Comparison of ENCODE assay signal across 8 mouse cellular contexts in genomic region chr12:64968067-64968466, GRCm38 (mm10). TPM values are rescaled to one million over a fixed set of nuclear protein-coding genes. Genes with fewer than 3 reads are reported as not detected.
DNase-seq lines count a peak whose midpoint lies in the region; ATAC-seq lines count a peak whose summit lies in the region.

No protein-coding gene starts in this region.

- peaks cover 24% of the 10 kb centered on the region for H3K4me1 ChIP-seq in kidney, embryonic 14.5 days (ENCODE audit: control insufficient read depth, insufficient read depth, low read length)
- peaks cover 58% of the 10 kb centered on the region for H3K4me1 ChIP-seq in hindbrain, embryonic 14.5 days (replicated peaks; ENCODE audit: control insufficient read depth, insufficient read depth, low read length)
- H3K4me1 ChIP-seq in midbrain, embryonic 12.5 days: peaks cover 48% of the 10 kb centered on the region

- peaks cover 5% of the 10 kb centered on the region; the same call in 1 of the 2 replicates for H3K36me3 ChIP-seq in kidney, embryonic 14.5 days (ENCODE audit: control insufficient read depth, insufficient read depth, low read length)
- H3K36me3 ChIP-seq in hindbrain, embryonic 14.5 days (replicated peaks; ENCODE audit: control insufficient read depth, insufficient read depth): peaks cover 5% of the 10 kb centered on the region; the same call in 1 of the 2 replicates
- no peaks in the 10 kb centered on the region for H3K36me3 ChIP-seq in midbrain, embryonic 12.5 days

- no peak overlapping the region for H3K27ac ChIP-seq in kidney, embryonic 14.5 days (ENCODE audit: low read depth, low read length)
- no peak overlapping the region for H3K27ac ChIP-seq in hindbrain, embryonic 14.5 days
- H3K27ac ChIP-seq in midbrain, embryonic 12.5 days (replicated peaks): no peak overlapping the region

- H3K4me3 ChIP-seq in kidney, embryonic 14.5 days (ENCODE audit: low read length): peak overlapping the region; percentile 73
- H3K4me3 ChIP-seq in hindbrain, embryonic 14.5 days (replicated peaks; ENCODE audit: low read length): peak overlapping the region; percentile 88
- H3K4me3 ChIP-seq in midbrain, embryonic 12.5 days: peak overlapping the region; percentile 67

- H3K9ac ChIP-seq in kidney, embryonic 14.5 days (ENCODE audit: low read depth, low read length): peak overlapping the region; percentile 90
- H3K9ac ChIP-seq in hindbrain, embryonic 14.5 days: peak overlapping the region; percentile 86
- peak overlapping the region; percentile 92 for H3K9ac ChIP-seq in midbrain, embryonic 12.5 days (replicated peaks)

- no peak for DNase-seq in kidney, adult 8-10 months
- DNase-seq in c-Kit-positive CD71-positive TER-119-negative erythroid progenitor cells, embryonic 14.5 days (ENCODE audit: low read depth): peak; percentile 52
- no peak for DNase-seq in hindbrain, embryonic 14.5 days (ENCODE audit: low spot score)
- no peak for DNase-seq in left cerebral cortex, postnatal 4 days
- no peak for DNase-seq in left cerebral cortex, postnatal 14 days (ENCODE audit: low spot score in 2 of 2)
- DNase-seq in thymus, postnatal 4 days: no peak

- H3K9me3 ChIP-seq in kidney, embryonic 14.5 days (ENCODE audit: control insufficient read depth, low read length): no peaks in the 10 kb centered on the region
- H3K9me3 ChIP-seq in hindbrain, embryonic 14.5 days (ENCODE audit: control insufficient read depth, low read length): no peaks in the 10 kb centered on the region
- H3K9me3 ChIP-seq in midbrain, embryonic 12.5 days: no peaks in the 10 kb centered on the region

- 3% methylated on average over 2 of the region's 2 CpGs for WGBS in kidney, embryonic 14.5 days
- 11% methylated on average over 2 of the region's 2 CpGs for WGBS in hindbrain, embryonic 14.5 days
- 5% methylated on average over 2 of the region's 2 CpGs for WGBS in midbrain, embryonic 12.5 days

- ATAC-seq in kidney, embryonic 14.5 days (ENCODE audit: low FRiP score, low TSS enrichment): no peak
- no peak for ATAC-seq in hindbrain, embryonic 14.5 days (ENCODE audit: low FRiP score)
- ATAC-seq in midbrain, embryonic 12.5 days (ENCODE audit: low FRiP score, low read depth): no peak

- intact Hi-C loops in left cerebral cortex, postnatal 4 days (cut with DNase I): no loop called here
- intact Hi-C loops in left cerebral cortex, postnatal 14 days (cut with DNase I): no loop called here

- peak overlapping the region; percentile 72 for H3K4me2 ChIP-seq in kidney, embryonic 14.5 days (replicated peaks; ENCODE audit: low read depth, low read length)
- peak overlapping the region; percentile 98 for H3K4me2 ChIP-seq in hindbrain, embryonic 14.5 days (replicated peaks)
- peak overlapping the region; percentile 98 for H3K4me2 ChIP-seq in midbrain, embryonic 12.5 days (replicated peaks)

- no peaks in the 10 kb centered on the region for H3K27me3 ChIP-seq in kidney, embryonic 14.5 days (ENCODE audit: control insufficient read depth, insufficient read depth, low read length)
- H3K27me3 ChIP-seq in hindbrain, embryonic 14.5 days (ENCODE audit: control insufficient read depth, insufficient read depth, low read length): no peaks in the 10 kb centered on the region
- no peaks in the 10 kb centered on the region for H3K27me3 ChIP-seq in midbrain, embryonic 12.5 days

RNA-seq across cellular contexts. Expression of gene Togaram1, which starts 2.5 kb away (rescaled TPM):
- polyA plus RNA-seq in kidney, embryonic 14.5 days (2014; fragmentation: Nextera tagmentation; extraction: Ambion mirVana): 27.5 and 42.5 TPM in 2 replicates
- 25.1 and 26.4 TPM in 2 replicates for polyA plus RNA-seq in hindbrain, embryonic 14.5 days (2014; fragmentation: Nextera tagmentation; extraction: Ambion mirVana)
- 27.5 and 33.4 TPM in 2 replicates for polyA plus RNA-seq in midbrain, embryonic 12.5 days (2016; fragmentation: Nextera tagmentation; extraction: Ambion mirVana)
- total RNA-seq in left cerebral cortex, postnatal 4 days (2021): 10 to 100 TPM; 32.1 to 32.4 TPM
- total RNA-seq in left cerebral cortex, postnatal 14 days (2021): 10 to 100 TPM; 46.0 to 49.6 TPM

RNA-seq across cellular contexts. Expression of gene Klhl28, which starts 2.7 kb away (rescaled TPM):
- 9.8 and 14.3 TPM in 2 replicates for polyA plus RNA-seq in kidney, embryonic 14.5 days (2014; fragmentation: Nextera tagmentation; extraction: Ambion mirVana)
- 33.1 and 33.8 TPM in 2 replicates for polyA plus RNA-seq in hindbrain, embryonic 14.5 days (2014; fragmentation: Nextera tagmentation; extraction: Ambion mirVana)
- 19.5 and 20.4 TPM in 2 replicates for polyA plus RNA-seq in midbrain, embryonic 12.5 days (2016; fragmentation: Nextera tagmentation; extraction: Ambion mirVana)
- total RNA-seq in left cerebral cortex, postnatal 4 days (2021): 10 to 100 TPM; 32.3 to 32.5 TPM
- 10 to 100 TPM; 22.4 to 23.1 TPM for total RNA-seq in left cerebral cortex, postnatal 14 days (2021)

RNA-seq across cellular contexts. Expression of gene Gm527, which starts 50.4 kb away (rescaled TPM):
- polyA plus RNA-seq in kidney, embryonic 14.5 days (2014; fragmentation: Nextera tagmentation; extraction: Ambion mirVana): 2.9 and 4.8 TPM in 2 replicates
- 3.7 and 5.3 TPM in 2 replicates for polyA plus RNA-seq in hindbrain, embryonic 14.5 days (2014; fragmentation: Nextera tagmentation; extraction: Ambion mirVana)
- polyA plus RNA-seq in midbrain, embryonic 12.5 days (2016; fragmentation: Nextera tagmentation; extraction: Ambion mirVana): 2.9 and 3.7 TPM in 2 replicates
- 10 to 100 TPM; 17.7 to 22.4 TPM for total RNA-seq in left cerebral cortex, postnatal 4 days (2021)
- 10 to 100 TPM; 10.1 to 13.7 TPM for total RNA-seq in left cerebral cortex, postnatal 14 days (2021)
